Mouse (Mus musculus): Measurements from ENCODE around the gene Hdac1. TPM values are rescaled to one million over a fixed set of nuclear protein-coding genes. Genes with fewer than 3 reads are reported as not detected.

The Hdac1 gene
- total and polyA plus RNA-seq, 2 experiments from 2014 or later: 30.8 to 50.7 TPM

- ATAC-seq (no peak), DNase-seq (no peak)
- Histone ChIP-seq H3K9ac (no peak overlapping the region), H3K4me1 (ENCODE audit: insufficient read depth) (no peaks in the 10 kb centered on the region), H3K36me3 (ENCODE audit: insufficient read depth) (no peaks in the 10 kb centered on the region), H3K27ac (ENCODE audit: low read depth, low read length) (no peak overlapping the region), H3K4me3 (ENCODE audit: low read depth, low read length) (no peak overlapping the region), H3K27me3 (ENCODE audit: insufficient read depth, low read length) (no peaks in the 10 kb centered on the region), H3K9me3 (ENCODE audit: low read length) (no peaks in the 10 kb centered on the region), H3K4me2 (ENCODE audit: low read depth) (no peak overlapping the region)
- WGBS: 86% methylated on average over 13 of the region's 13 CpGs
- no peak for TF ChIP-seq CTCF (IDR thresholded peaks at IDR 0.05; ENCODE audit: low read depth)
Observed at GRCm38 (mm10) chr4:129572236-129573092, 30.0 kb upstream of the Hdac1 start.

- H3K27me3 ChIP-seq (ENCODE audit: insufficient read depth, low read length): no peaks in the 10 kb centered on the region
- H3K27ac ChIP-seq (ENCODE audit: low read depth, low read length): no peak overlapping the region
- no peak overlapping the region for H3K9ac ChIP-seq
- H3K4me1 ChIP-seq (ENCODE audit: insufficient read depth): no peaks in the 10 kb centered on the region
- H3K4me3 ChIP-seq (ENCODE audit: low read depth, low read length): no peak overlapping the region
- TF ChIP-seq CTCF (IDR thresholded peaks at IDR 0.05; ENCODE audit: low read depth): no peak
- H3K4me2 ChIP-seq (ENCODE audit: low read depth): no peak overlapping the region
- ATAC-seq (no peak), DNase-seq (no peak)
- WGBS: 71% methylated on average over 8 of the region's 8 CpGs
- H3K36me3 ChIP-seq (ENCODE audit: insufficient read depth): no peaks in the 10 kb centered on the region
- H3K9me3 ChIP-seq (ENCODE audit: low read length): no peaks in the 10 kb centered on the region
Observed at GRCm38 (mm10) chr4:129571551-129572084, 29.1 kb upstream of the Hdac1 start.

DNA sequence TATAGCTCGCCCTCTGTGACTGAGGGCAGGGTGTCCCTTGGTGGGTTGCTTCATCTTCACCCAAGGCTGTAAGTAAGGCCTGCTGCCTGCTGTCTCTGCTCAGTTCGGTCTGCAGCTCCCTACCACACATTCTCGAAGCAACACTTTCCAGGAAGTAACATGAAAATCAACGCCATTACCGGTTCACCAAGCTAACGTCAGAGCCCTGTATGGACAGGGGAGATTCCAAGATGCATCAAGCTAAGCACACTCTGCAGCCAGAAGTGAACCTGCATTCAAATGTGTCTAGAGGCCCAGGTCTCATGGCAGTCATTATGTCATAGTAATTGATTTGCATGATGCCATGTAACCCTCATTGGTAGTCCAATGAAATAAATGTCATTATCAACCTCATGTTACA lies 27.5 kb upstream of the Hdac1 start:
- no peaks in the 10 kb centered on the region for H3K36me3 ChIP-seq (ENCODE audit: insufficient read depth)
- TF ChIP-seq CTCF (IDR thresholded peaks at IDR 0.05; ENCODE audit: low read depth): no peak
- no peaks in the 10 kb centered on the region for H3K9me3 ChIP-seq (ENCODE audit: low read length)

DNA sequence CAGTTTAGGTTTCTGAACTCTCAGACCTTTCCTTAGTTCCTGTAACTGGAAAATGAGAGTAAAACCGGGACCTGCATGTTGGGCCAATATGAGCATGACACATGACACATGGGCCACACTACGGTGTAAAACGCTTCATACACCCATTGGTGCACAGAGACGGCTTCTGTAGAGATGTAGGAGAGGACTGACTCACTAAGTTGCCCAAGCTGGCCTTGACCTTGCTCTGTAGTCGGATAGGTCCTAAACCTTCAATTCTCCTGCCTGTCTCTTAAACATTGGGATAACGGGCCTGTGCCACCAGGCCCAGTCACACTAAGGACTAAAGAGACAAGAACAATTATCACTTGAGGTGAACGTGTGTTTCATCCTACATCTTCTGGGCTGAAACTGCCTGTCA lies 25.9 kb upstream of the Hdac1 start:
- H3K4me1 ChIP-seq (ENCODE audit: insufficient read depth): no peaks in the 10 kb centered on the region
- H3K27ac ChIP-seq (ENCODE audit: low read depth, low read length): no peak overlapping the region
- no peak overlapping the region for H3K4me2 ChIP-seq (ENCODE audit: low read depth)
- no peaks in the 10 kb centered on the region for H3K36me3 ChIP-seq (ENCODE audit: insufficient read depth)
- no peak for TF ChIP-seq CTCF (IDR thresholded peaks at IDR 0.05; ENCODE audit: low read depth)
- no peak overlapping the region for H3K9ac ChIP-seq
- 92% methylated on average over 7 of the region's 7 CpGs for WGBS
- DNase-seq (no peak), ATAC-seq (no peak)
- no peaks in the 10 kb centered on the region for H3K9me3 ChIP-seq (ENCODE audit: low read length)
- no peak overlapping the region for H3K4me3 ChIP-seq (ENCODE audit: low read depth, low read length)
- H3K27me3 ChIP-seq (ENCODE audit: insufficient read depth, low read length): no peaks in the 10 kb centered on the region

More for the DNA sequence above, 27.5 kb upstream of the Hdac1 start:
- ATAC-seq (no peak), DNase-seq (no peak)
- Histone ChIP-seq H3K27ac (ENCODE audit: low read depth, low read length) (no peak overlapping the region), H3K9ac (no peak overlapping the region), H3K4me2 (ENCODE audit: low read depth) (no peak overlapping the region), H3K4me1 (ENCODE audit: insufficient read depth) (no peaks in the 10 kb centered on the region), H3K27me3 (ENCODE audit: insufficient read depth, low read length) (no peaks in the 10 kb centered on the region), H3K4me3 (ENCODE audit: low read depth, low read length) (no peak overlapping the region)
- 90% methylated on average over 6 of the region's 6 CpGs for WGBS

DNA sequence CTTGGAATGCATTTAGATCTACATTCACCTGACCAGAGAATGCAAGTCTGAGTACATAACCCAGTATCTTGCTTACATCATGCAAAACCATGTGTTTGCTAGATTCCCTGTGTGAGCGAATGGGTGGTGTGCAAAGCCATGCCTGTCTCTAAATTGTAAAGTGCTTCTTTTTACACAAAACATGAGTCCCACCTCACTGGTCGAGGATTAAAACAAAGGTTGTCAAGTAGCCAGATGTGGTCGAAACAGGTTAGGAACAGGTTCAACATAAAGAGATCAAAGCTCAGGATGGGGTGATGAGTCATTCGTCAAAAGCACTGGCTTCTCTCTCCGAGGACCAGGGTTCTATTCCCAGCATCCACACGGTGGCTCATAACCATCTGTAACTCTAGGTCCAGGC lies 22.6 kb upstream of the Hdac1 start:
- Histone ChIP-seq H3K4me1 (ENCODE audit: insufficient read depth) (no peaks in the 10 kb centered on the region), H3K9ac (no peak overlapping the region), H3K9me3 (ENCODE audit: low read length) (no peaks in the 10 kb centered on the region), H3K4me3 (ENCODE audit: low read depth, low read length) (no peak overlapping the region), H3K4me2 (ENCODE audit: low read depth) (no peak overlapping the region), H3K36me3 (ENCODE audit: insufficient read depth) (no peaks in the 10 kb centered on the region), H3K27ac (ENCODE audit: low read depth, low read length) (no peak overlapping the region), H3K27me3 (ENCODE audit: insufficient read depth, low read length) (no peaks in the 10 kb centered on the region)
- TF ChIP-seq CTCF (IDR thresholded peaks at IDR 0.05; ENCODE audit: low read depth): no peak
- DNase-seq: no peak
- no peak for ATAC-seq
- WGBS: 80% methylated on average over 6 of the region's 6 CpGs

GRCm38 (mm10) chr4:129563718-129564117 lies 21.2 kb upstream of the Hdac1 start:
- Histone ChIP-seq H3K27ac (ENCODE audit: low read depth, low read length) (no peak overlapping the region), H3K4me3 (ENCODE audit: low read depth, low read length) (no peak overlapping the region), H3K9me3 (ENCODE audit: low read length) (no peaks in the 10 kb centered on the region), H3K9ac (no peak overlapping the region), H3K36me3 (ENCODE audit: insufficient read depth) (no peaks in the 10 kb centered on the region), H3K27me3 (ENCODE audit: insufficient read depth, low read length) (no peaks in the 10 kb centered on the region), H3K4me2 (ENCODE audit: low read depth) (no peak overlapping the region), H3K4me1 (ENCODE audit: insufficient read depth) (no peaks in the 10 kb centered on the region)
- WGBS: 83% methylated on average over 8 of the region's 8 CpGs
- DNase-seq: no peak
- TF ChIP-seq CTCF (IDR thresholded peaks at IDR 0.05; ENCODE audit: low read depth): no peak
- no peak for ATAC-seq

GRCm38 (mm10) chr4:129561184-129561583 lies 18.7 kb upstream of the Hdac1 start:
- no peaks in the 10 kb centered on the region for H3K36me3 ChIP-seq (ENCODE audit: insufficient read depth)
- no peaks in the 10 kb centered on the region for H3K4me1 ChIP-seq (ENCODE audit: insufficient read depth)
- H3K27me3 ChIP-seq (ENCODE audit: insufficient read depth, low read length): no peaks in the 10 kb centered on the region
- ATAC-seq (no peak), DNase-seq (no peak)
- no peak overlapping the region for H3K4me3 ChIP-seq (ENCODE audit: low read depth, low read length)
- no peak for TF ChIP-seq CTCF (IDR thresholded peaks at IDR 0.05; ENCODE audit: low read depth)
- no peak overlapping the region for H3K9ac ChIP-seq
- 89% methylated on average over 5 of the region's 5 CpGs for WGBS
- no peak overlapping the region for H3K27ac ChIP-seq (ENCODE audit: low read depth, low read length)
- H3K9me3 ChIP-seq (ENCODE audit: low read length): no peaks in the 10 kb centered on the region
- no peak overlapping the region for H3K4me2 ChIP-seq (ENCODE audit: low read depth)

Measured in forebrain, postnatal 0 days (tissue).